Mouse (Mus musculus): ENCODE results near the gene Adgrd1. TPM values are rescaled to one million over a fixed set of nuclear protein-coding genes. Genes with fewer than 3 reads are reported as not detected.

Adgrd1 gene
- polyA plus RNA-seq, 1 experiment from 2014 or later = 0.03 TPM

- Histone ChIP-seq H3K9me3 (no peaks in the 10 kb centered on the region), H3K9ac (no peak overlapping the region), H3K4me3 (no peak overlapping the region), H3K4me2 (replicated peaks) (no peak overlapping the region), H3K36me3 (no peaks in the 10 kb centered on the region), H3K4me1 (no peaks in the 10 kb centered on the region), H3K27ac (no peak overlapping the region), H3K27me3 (no peaks in the 10 kb centered on the region)
- WGBS = 56% methylated on average over 4 of the region's 4 CpGs
- ATAC-seq (ENCODE audit: insufficient number of reproducible peaks, insufficient read depth, low FRiP score, low TSS enrichment) = no peak
Observed at GRCm38 (mm10) chr5:129243120-129243519, 146.6 kb downstream of the Adgrd1 start.

GRCm38 (mm10) chr5:129244392-129244791 lies 147.8 kb downstream of the Adgrd1 start:
- no peak for ATAC-seq (ENCODE audit: insufficient number of reproducible peaks, insufficient read depth, low FRiP score, low TSS enrichment)
- no peak overlapping the region for H3K4me2 ChIP-seq (replicated peaks)
- no peaks in the 10 kb centered on the region for H3K9me3 ChIP-seq
- H3K4me3 ChIP-seq = no peak overlapping the region
- H3K27me3 ChIP-seq = no peaks in the 10 kb centered on the region
- 58% methylated on average over 5 of the region's 5 CpGs for whole genome bisulfite sequencing
- no peak overlapping the region for H3K9ac ChIP-seq
- no peak overlapping the region for H3K27ac ChIP-seq
- H3K36me3 ChIP-seq = no peaks in the 10 kb centered on the region
- H3K4me1 ChIP-seq = no peaks in the 10 kb centered on the region

GRCm38 (mm10) chr5:129249080-129249479 lies 152.5 kb downstream of the Adgrd1 start:
- ATAC-seq (ENCODE audit: insufficient number of reproducible peaks, insufficient read depth, low FRiP score, low TSS enrichment) = no peak
- Histone ChIP-seq H3K4me1 (no peaks in the 10 kb centered on the region), H3K27ac (no peak overlapping the region), H3K9ac (no peak overlapping the region), H3K27me3 (no peaks in the 10 kb centered on the region), H3K9me3 (peaks cover 5% of the 10 kb centered on the region; the same call in 1 of the 2 replicates), H3K4me2 (replicated peaks) (no peak overlapping the region), H3K36me3 (no peaks in the 10 kb centered on the region), H3K4me3 (no peak overlapping the region)
- WGBS = 77% methylated on average over 8 of the region's 8 CpGs

Other genes with a start within 250 kb of the Adgrd1 start
- 0.19 and 0.57 TPM in 2 replicates for gene Rimbp2, start 143.3 kb upstream of the Adgrd1 start, polyA plus RNA-seq (2016; fragmentation: Nextera tagmentation; extraction: Ambion mirVana)
- 36.2 and 40.7 TPM in 2 replicates for gene Stx2, start 88.2 kb upstream of the Adgrd1 start, polyA plus RNA-seq (2016; fragmentation: Nextera tagmentation; extraction: Ambion mirVana)
- gene Ran, start 76.7 kb upstream of the Adgrd1 start, polyA plus RNA-seq (2016; fragmentation: Nextera tagmentation; extraction: Ambion mirVana) = 630 and 652 TPM in 2 replicates

All from embryonic facial prominence, embryonic 12.5 days (tissue).